Mouse (Mus musculus): Measurements from ENCODE around the gene Olfr1086. TPM values are rescaled to one million over a fixed set of nuclear protein-coding genes. Genes with fewer than 3 reads are reported as not detected.
"Not testable (repeated sequence)": the region's sequence is repeated elsewhere in the genome, so short reads cannot be mapped to it uniquely, and the experiment has no call there.

Olfr1086 gene
- not detected in 2 replicates for polyA plus RNA-seq (2015; fragmentation: Nextera tagmentation; extraction: Ambion mirVana)

GRCm38 (mm10) chr2:86679992-86680391 is at the start of gene Olfr1086:
TSS of gene Olfr1086 (minus strand) at chr2:86680092.
- H3K27ac ChIP-seq, result no peak within 1 kb of the TSS
- no peaks in the 10 kb centered on the region for H3K4me1 ChIP-seq (replicated peaks)
- ATAC-seq, result no peak
- WGBS, result 73% methylated on average over 2 of the region's 2 CpGs
- no peaks in the 10 kb centered on the region for H3K9me3 ChIP-seq
- H3K4me2 ChIP-seq (replicated peaks), result no peak within 1 kb of the TSS
- H3K4me3 ChIP-seq (replicated peaks), result no peak within 1 kb of the TSS
- no peaks in the 10 kb centered on the region for H3K36me3 ChIP-seq
- H3K27me3 ChIP-seq (replicated peaks), result no peaks in the 10 kb centered on the region
- H3K9ac ChIP-seq, result no peak within 1 kb of the TSS

GRCm38 (mm10) chr2:86698295-86698694 is 18.4 kb upstream of the Olfr1086 start, which contains the start of gene Olfr1087:
TSS of gene Olfr1087 (minus strand) at chr2:86698395.
- H3K9ac ChIP-seq, result no peak within 1 kb of the TSS
- no peaks in the 10 kb centered on the region for H3K36me3 ChIP-seq
- no peak within 1 kb of the TSS for H3K27ac ChIP-seq
- no peak for ATAC-seq
- H3K4me3 ChIP-seq (replicated peaks), result no peak within 1 kb of the TSS
- no peaks in the 10 kb centered on the region for H3K27me3 ChIP-seq (replicated peaks)
- no peaks in the 10 kb centered on the region for H3K9me3 ChIP-seq
- H3K4me2 ChIP-seq (replicated peaks), result no peak within 1 kb of the TSS
- H3K4me1 ChIP-seq (replicated peaks), result no peaks in the 10 kb centered on the region

DNA sequence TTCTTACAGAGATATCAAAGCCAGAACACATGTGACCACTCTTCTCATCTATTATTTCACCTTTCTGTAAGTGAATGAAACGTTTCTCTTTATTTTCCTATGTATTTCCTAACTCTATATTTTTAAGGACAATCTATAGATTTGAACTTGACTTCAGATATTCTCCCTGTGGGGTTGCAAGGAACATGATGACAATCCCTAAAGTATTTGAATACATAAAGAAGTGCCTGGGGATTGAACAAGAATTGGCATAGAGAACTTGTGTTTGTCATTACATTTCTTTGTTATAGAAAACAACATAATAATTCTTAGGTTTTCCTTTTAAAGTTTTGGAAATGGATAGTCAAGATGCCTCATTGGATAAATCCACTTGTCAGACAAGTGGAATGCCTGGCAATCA is 18.0 kb downstream of the Olfr1086 start, which contains the start of gene Olfr1085:
Gene Olfr1085, minus strand, starts transcription at position 101 of the 400 bp plus-strand sequence.
- Histone ChIP-seq H3K27me3 (replicated peaks) (no peaks in the 10 kb centered on the region), H3K4me3 (replicated peaks) (no peak within 1 kb of the TSS), H3K4me2 (replicated peaks) (no peak within 1 kb of the TSS), H3K9ac (no peak within 1 kb of the TSS), H3K9me3 (no peaks in the 10 kb centered on the region), H3K36me3 (no peaks in the 10 kb centered on the region), H3K4me1 (replicated peaks) (no peaks in the 10 kb centered on the region), H3K27ac (no peak within 1 kb of the TSS)
- WGBS, result 23% methylated on average over 1 of the region's 1 CpGs
- ATAC-seq, result no peak

GRCm38 (mm10) chr2:86639625-86640024 is 40.3 kb downstream of the Olfr1086 start, which contains the start of gene Olfr1084:
TSS of gene Olfr1084 (minus strand) at chr2:86639725.
- H3K9ac ChIP-seq; ATAC-seq; H3K27ac ChIP-seq; H3K4me3 ChIP-seq (replicated peaks); H3K9me3 ChIP-seq; H3K36me3 ChIP-seq; H3K27me3 ChIP-seq (replicated peaks); H3K4me2 ChIP-seq (replicated peaks); H3K4me1 ChIP-seq (replicated peaks): not testable (repeated sequence)
- WGBS, result 83% methylated on average over 1 of the region's 1 CpGs

Other genes starting within 250 kb of the Olfr1086 start
- not detected in 2 replicates for gene Olfr1065, start 229.5 kb downstream of the Olfr1086 start, polyA plus RNA-seq (2015; fragmentation: Nextera tagmentation; extraction: Ambion mirVana)
- gene Olfr1066, start 223.8 kb downstream of the Olfr1086 start, polyA plus RNA-seq (2015; fragmentation: Nextera tagmentation; extraction: Ambion mirVana), result not detected in 2 replicates
- gene Olfr228, start 192.7 kb downstream of the Olfr1086 start, polyA plus RNA-seq (2015; fragmentation: Nextera tagmentation; extraction: Ambion mirVana), result not detected in 2 replicates
- not detected in 2 replicates for gene Olfr1076, start 171.6 kb downstream of the Olfr1086 start, polyA plus RNA-seq (2015; fragmentation: Nextera tagmentation; extraction: Ambion mirVana)
- not detected in 2 replicates for gene Olfr1079, start 137.6 kb downstream of the Olfr1086 start, polyA plus RNA-seq (2015; fragmentation: Nextera tagmentation; extraction: Ambion mirVana)
- not detected in 2 replicates for gene Olfr1080, start 121.9 kb downstream of the Olfr1086 start, polyA plus RNA-seq (2015; fragmentation: Nextera tagmentation; extraction: Ambion mirVana)
- not detected in 2 replicates for gene Olfr1082, start 81.1 kb downstream of the Olfr1086 start, polyA plus RNA-seq (2015; fragmentation: Nextera tagmentation; extraction: Ambion mirVana)
- gene Olfr1084, start 40.4 kb downstream of the Olfr1086 start, polyA plus RNA-seq (2015; fragmentation: Nextera tagmentation; extraction: Ambion mirVana), result not detected in 2 replicates
- gene Olfr1085, start 18.1 kb downstream of the Olfr1086 start, polyA plus RNA-seq (2015; fragmentation: Nextera tagmentation; extraction: Ambion mirVana), result not detected in 2 replicates
- not detected in 2 replicates for gene Olfr1087, start 18.3 kb upstream of the Olfr1086 start, polyA plus RNA-seq (2015; fragmentation: Nextera tagmentation; extraction: Ambion mirVana)
- not detected in 2 replicates for gene Olfr1089, start 53.6 kb upstream of the Olfr1086 start, polyA plus RNA-seq (2015; fragmentation: Nextera tagmentation; extraction: Ambion mirVana)
- not detected in 2 replicates for gene Olfr1090, start 78.9 kb upstream of the Olfr1086 start, polyA plus RNA-seq (2015; fragmentation: Nextera tagmentation; extraction: Ambion mirVana)
- gene Olfr1093, start 102.4 kb upstream of the Olfr1086 start, polyA plus RNA-seq (2015; fragmentation: Nextera tagmentation; extraction: Ambion mirVana), result not detected in 2 replicates
- gene Olfr141, start 129.9 kb upstream of the Olfr1086 start, polyA plus RNA-seq (2015; fragmentation: Nextera tagmentation; extraction: Ambion mirVana), result not detected in 2 replicates
- not detected in 2 replicates for gene Olfr1094, start 144.6 kb upstream of the Olfr1086 start, polyA plus RNA-seq (2015; fragmentation: Nextera tagmentation; extraction: Ambion mirVana)
- gene Olfr1095, start 171.6 kb upstream of the Olfr1086 start, polyA plus RNA-seq (2015; fragmentation: Nextera tagmentation; extraction: Ambion mirVana), result not detected in 2 replicates
- not detected in 2 replicates for gene Gm13723, start 194.7 kb upstream of the Olfr1086 start, polyA plus RNA-seq (2015; fragmentation: Nextera tagmentation; extraction: Ambion mirVana)
- gene Olfr1097, start 212.1 kb upstream of the Olfr1086 start, polyA plus RNA-seq (2015; fragmentation: Nextera tagmentation; extraction: Ambion mirVana), result not detected in 2 replicates
- not detected in 2 replicates for gene Olfr1098, start 244.5 kb upstream of the Olfr1086 start, polyA plus RNA-seq (2015; fragmentation: Nextera tagmentation; extraction: Ambion mirVana)

All from intestine, embryonic 15.5 days (tissue).